10 mouse cellular contexts compared by ENCODE assay signal in genomic region chr10:116773846-116774750, GRCm38 (mm10).
DNase-seq lines count a peak whose midpoint lies in the region; ATAC-seq and TF ChIP-seq lines count a peak whose summit lies in the region.
"Had no signal": no experiment of that assay in that cellular context is flagged by ENCODE, and none has a peak within 500 bp of the region (broad histone marks: within the 10 kb centered on the region; RNA-seq: fewer than 3 reads in every experiment).

No protein-coding gene starts in this region.

- ATAC-seq in embryonic facial prominence, embryonic 14.5 days (ENCODE audit: low read depth): peak; percentile 46
- no peak for ATAC-seq in midbrain, embryonic 13.5 days
- no peak for ATAC-seq in midbrain, embryonic 15.5 days (replicated peaks)
- ATAC-seq: intestine, postnatal 0 days had no signal

- H3K9ac ChIP-seq in embryonic facial prominence, embryonic 14.5 days (ENCODE audit: low read depth, low read length): no peak overlapping the region
- no peak overlapping the region for H3K9ac ChIP-seq in midbrain, embryonic 13.5 days (replicated peaks)
- H3K9ac ChIP-seq in midbrain, embryonic 15.5 days: no peak overlapping the region

- H3K4me2 ChIP-seq in embryonic facial prominence, embryonic 14.5 days (ENCODE audit: low read depth, low read length): no peak overlapping the region
- no peak overlapping the region for H3K4me2 ChIP-seq in midbrain, embryonic 13.5 days (replicated peaks)
- H3K4me2 ChIP-seq in midbrain, embryonic 15.5 days: no peak overlapping the region

- no peaks in the 10 kb centered on the region for H3K9me3 ChIP-seq in embryonic facial prominence, embryonic 14.5 days (ENCODE audit: control insufficient read depth, low read length)
- H3K9me3 ChIP-seq in embryonic facial prominence, embryonic 10.5 days: no peaks in the 10 kb centered on the region
- H3K9me3 ChIP-seq in midbrain, embryonic 13.5 days: no peaks in the 10 kb centered on the region
- no peaks in the 10 kb centered on the region for H3K9me3 ChIP-seq in midbrain, embryonic 15.5 days

- WGBS in embryonic facial prominence, embryonic 14.5 days: 47% methylated on average over 15 of the region's 15 CpGs
- WGBS in embryonic facial prominence, embryonic 10.5 days: 67% methylated on average over 15 of the region's 15 CpGs
- WGBS in midbrain, embryonic 13.5 days: 56% methylated on average over 15 of the region's 15 CpGs
- WGBS in midbrain, embryonic 15.5 days: 52% methylated on average over 15 of the region's 15 CpGs

- intact Hi-C loops in heart, postnatal 36 days (cut with DNase I): loop anchor here (10.0 kb wide), 1 partner anchor 569 kb away; no protein-coding TSS in a partner anchor
- intact Hi-C loops in left cerebral cortex, adult 2 months (cut with DNase I): no loop called here

- peak; percentile 60 for DNase-seq in embryonic facial prominence, embryonic 14.5 days (ENCODE audit: low spot score)
- no peak for DNase-seq in embryonic facial prominence, embryonic 10.5 days (ENCODE audit: low spot score)
- DNase-seq in heart, postnatal 36 days: peak; percentile 33 to 34
- DNase-seq in skeletal muscle tissue, adult 2 months (ENCODE audit: low read depth, low spot score): peak; percentile 35
- DNase-seq in left cerebral cortex, adult 2 months (ENCODE audit: extremely low spot score in 1 of 2, low spot score in 2 of 2): no peak
- no peak for DNase-seq in natural killer cell, adult 2 months (ENCODE audit: low spot score in 2 of 2)

- H3K4me1 ChIP-seq in embryonic facial prominence, embryonic 14.5 days (ENCODE audit: control insufficient read depth, insufficient read depth, low read length): no peaks in the 10 kb centered on the region; the same call in none of the 2 replicates
- peaks cover 13% of the 10 kb centered on the region for H3K4me1 ChIP-seq in embryonic facial prominence, embryonic 10.5 days
- H3K4me1 ChIP-seq in midbrain, embryonic 13.5 days (replicated peaks): peaks cover 13% of the 10 kb centered on the region
- peaks cover 11% of the 10 kb centered on the region for H3K4me1 ChIP-seq in midbrain, embryonic 15.5 days

- no peaks in the 10 kb centered on the region for H3K36me3 ChIP-seq in embryonic facial prominence, embryonic 14.5 days (ENCODE audit: control insufficient read depth, insufficient read depth, low read length)
- H3K36me3 ChIP-seq in embryonic facial prominence, embryonic 10.5 days (replicated peaks): no peaks in the 10 kb centered on the region
- no peaks in the 10 kb centered on the region for H3K36me3 ChIP-seq in midbrain, embryonic 13.5 days
- no peaks in the 10 kb centered on the region for H3K36me3 ChIP-seq in midbrain, embryonic 15.5 days (replicated peaks)

- no peak overlapping the region for H3K4me3 ChIP-seq in embryonic facial prominence, embryonic 14.5 days (ENCODE audit: low read depth, low read length)
- H3K4me3 ChIP-seq in embryonic facial prominence, embryonic 10.5 days: no peak overlapping the region
- no peak overlapping the region for H3K4me3 ChIP-seq in midbrain, embryonic 13.5 days (replicated peaks)
- H3K4me3 ChIP-seq in midbrain, embryonic 15.5 days: no peak overlapping the region
- H3K4me3 ChIP-seq in left cerebral cortex, adult 2 months: no peak overlapping the region

- H3K27me3 ChIP-seq in embryonic facial prominence, embryonic 14.5 days (replicated peaks; ENCODE audit: control insufficient read depth, insufficient read depth, low read length): no peaks in the 10 kb centered on the region
- H3K27me3 ChIP-seq in embryonic facial prominence, embryonic 10.5 days (replicated peaks; ENCODE audit: low read depth, poor library complexity, severe bottlenecking): no peaks in the 10 kb centered on the region
- no peaks in the 10 kb centered on the region for H3K27me3 ChIP-seq in midbrain, embryonic 13.5 days
- no peaks in the 10 kb centered on the region for H3K27me3 ChIP-seq in midbrain, embryonic 15.5 days (replicated peaks)

- no peak overlapping the region for H3K27ac ChIP-seq in embryonic facial prominence, embryonic 14.5 days (replicated peaks; ENCODE audit: low read depth, low read length)
- H3K27ac ChIP-seq in embryonic facial prominence, embryonic 10.5 days (replicated peaks): no peak overlapping the region
- peak overlapping the region; percentile 2; the same call in 1 of the 2 replicates for H3K27ac ChIP-seq in midbrain, embryonic 13.5 days
- H3K27ac ChIP-seq in midbrain, embryonic 15.5 days: no peak overlapping the region
- no peak overlapping the region for H3K27ac ChIP-seq in left cerebral cortex, adult 2 months
- H3K27ac ChIP-seq: stomach, postnatal 0 days had no signal

- TF ChIP-seq CTCF in left cerebral cortex, adult 2 months (IDR thresholded peaks at IDR 0.05): no peak

Comparison
In these comparisons a context has a peak if more than half of its experiments do, and no peak if none do; other contexts are left out.
1. DNase-seq: peak in embryonic facial prominence, embryonic 14.5 days (single experiment), heart, postnatal 36 days (2 of 2) and skeletal muscle tissue, adult 2 months (single experiment); none in embryonic facial prominence, embryonic 10.5 days (single experiment), left cerebral cortex, adult 2 months (0 of 2) and natural killer cell, adult 2 months (0 of 2).